Mouse (Mus musculus) T-helper 17 cell (primary cell): ENCODE results near the gene Kcne3.

Experiments used
- in situ Hi-C, 2 experiments: fragments of 300-600 bp; cut with MboI, MseI; formaldehyde crosslinking; loops; 1 replicate in 1 of 2; 2 replicates in 1 of 2; pipeline ENCODE4 v1.15.1; 2025; ENCODE audit warnings: high pct_unique_total_duplicates in 2 of 2

The Kcne3 gene

GRCm38 (mm10) chr7:100233681-100234080 is 57.4 kb downstream of the Kcne3 start:
- in situ Hi-C loops = loop anchor here in 1 of 2 experiments (10.0 kb wide), 1 partner anchor 419 kb away; no protein-coding TSS in a partner anchor
